Mouse (Mus musculus): ENCODE data around the gene Gkap1. TPM values are rescaled to one million over a fixed set of nuclear protein-coding genes. Genes with fewer than 3 reads are reported as not detected.

Gkap1 gene
- polyA plus RNA-seq, 1 experiment from 2014 or later, result 21.3 TPM

Small RNAs within 50 kb of the gene (microRNA-seq; reads per million reads assigned to microRNA genes)
- gene Mir6369, result not detected

Other genes with a start within 250 kb of the Gkap1 start
- gene Klhl3, start 162.1 kb downstream of the Gkap1 start, polyA plus RNA-seq (2015; fragmentation: Nextera tagmentation; extraction: Ambion mirVana), result 8.9 and 11.8 TPM in 2 replicates
- 49.8 and 50.9 TPM in 2 replicates for gene Hnrnpa0, start 147.1 kb downstream of the Gkap1 start, polyA plus RNA-seq (2015; fragmentation: Nextera tagmentation; extraction: Ambion mirVana)
- gene Idnk, start 118.0 kb downstream of the Gkap1 start, polyA plus RNA-seq (2015; fragmentation: Nextera tagmentation; extraction: Ambion mirVana), result 59.0 and 60.0 TPM in 2 replicates
- 142 and 160 TPM in 2 replicates for gene Ubqln1, start 60.0 kb downstream of the Gkap1 start, polyA plus RNA-seq (2015; fragmentation: Nextera tagmentation; extraction: Ambion mirVana)
- 0.93 and 1.4 TPM in 2 replicates for gene Kif27, start 83.4 kb upstream of the Gkap1 start, polyA plus RNA-seq (2015; fragmentation: Nextera tagmentation; extraction: Ambion mirVana)
- gene 2210016F16Rik, start 109.5 kb upstream of the Gkap1 start, polyA plus RNA-seq (2015; fragmentation: Nextera tagmentation; extraction: Ambion mirVana), result 19.4 and 20.3 TPM in 2 replicates
- gene Rmi1, start 126.5 kb upstream of the Gkap1 start, polyA plus RNA-seq (2015; fragmentation: Nextera tagmentation; extraction: Ambion mirVana), result 23.8 and 24.2 TPM in 2 replicates
- 1,925 and 2,161 TPM in 2 replicates for gene Hnrnpk, start 127.6 kb upstream of the Gkap1 start, polyA plus RNA-seq (2015; fragmentation: Nextera tagmentation; extraction: Ambion mirVana)

Measured in forebrain, embryonic 16.5 days (tissue).